Mouse (Mus musculus): Measurements from ENCODE around the gene Aunip.

The Aunip gene

DNA sequence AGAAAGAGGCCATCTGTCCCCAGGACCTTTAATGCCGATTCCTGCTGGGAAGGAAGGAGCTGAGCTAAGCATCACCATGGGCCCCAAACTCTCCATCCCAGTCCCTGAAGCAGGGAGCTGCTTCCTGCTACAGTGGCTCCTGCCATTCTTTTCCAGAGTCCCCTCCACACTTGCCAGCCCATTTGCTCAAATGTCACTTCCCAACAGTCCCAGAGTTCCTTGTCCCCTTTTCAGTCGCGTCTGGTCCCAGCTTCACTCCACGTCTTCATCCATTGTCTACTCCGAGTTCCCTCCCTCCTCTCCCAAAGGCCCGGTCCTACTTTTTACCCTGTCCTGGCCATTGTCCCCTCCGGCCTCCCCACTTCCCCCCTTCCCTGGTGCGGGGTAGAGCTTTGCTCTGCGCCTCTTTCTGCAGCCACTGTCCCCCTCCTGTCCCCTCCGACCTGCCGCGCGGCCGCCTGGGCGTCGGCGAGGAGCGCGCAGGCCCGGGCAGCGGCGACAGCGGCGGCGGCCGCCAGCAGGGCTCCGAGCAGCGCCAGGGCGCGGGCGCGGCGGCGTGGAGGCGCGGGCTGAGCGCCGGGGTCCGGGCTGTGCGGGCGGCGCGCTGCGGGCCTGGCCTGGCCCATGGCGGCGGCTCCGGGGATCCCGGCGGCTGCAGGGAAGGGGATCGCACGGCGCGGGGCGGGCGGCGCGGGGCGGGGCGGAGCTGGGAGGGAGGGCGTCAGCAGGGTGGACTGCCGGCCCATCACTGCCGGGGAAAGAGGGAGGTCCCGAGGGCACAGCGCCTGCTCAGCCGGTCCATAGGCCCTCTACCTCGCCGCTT is 40.9 kb downstream of the Aunip start, which contains the start of gene Selenon:
Gene Selenon (minus strand): TSS at position 673 of the 823 bp plus-strand sequence.
- peak; percentile 78 for DNase-seq (ENCODE audit: low read depth, low spot score)

DNA sequence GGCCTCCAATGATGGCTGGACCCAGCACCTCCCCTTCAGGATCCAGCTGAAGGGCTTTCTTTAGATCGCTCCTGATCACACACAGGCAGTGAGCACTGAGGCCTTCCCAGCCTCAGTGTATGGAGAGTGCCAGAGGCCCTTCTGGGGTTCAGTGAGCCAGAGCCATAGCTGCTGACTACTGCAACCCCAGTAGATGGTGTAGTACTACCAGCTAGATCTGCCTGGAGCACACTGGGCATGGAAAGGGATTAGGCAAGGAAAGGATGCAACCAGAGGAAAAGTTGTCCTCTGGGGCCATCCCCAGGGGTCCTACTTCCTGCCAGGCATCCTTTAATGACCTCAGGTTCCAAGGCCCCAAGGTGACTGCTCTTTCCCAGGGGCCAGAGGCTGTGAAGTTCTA is 42.8 kb downstream of the Aunip start:
- DNase-seq (ENCODE audit: low read depth, low spot score), result peak; percentile 51

DNA sequence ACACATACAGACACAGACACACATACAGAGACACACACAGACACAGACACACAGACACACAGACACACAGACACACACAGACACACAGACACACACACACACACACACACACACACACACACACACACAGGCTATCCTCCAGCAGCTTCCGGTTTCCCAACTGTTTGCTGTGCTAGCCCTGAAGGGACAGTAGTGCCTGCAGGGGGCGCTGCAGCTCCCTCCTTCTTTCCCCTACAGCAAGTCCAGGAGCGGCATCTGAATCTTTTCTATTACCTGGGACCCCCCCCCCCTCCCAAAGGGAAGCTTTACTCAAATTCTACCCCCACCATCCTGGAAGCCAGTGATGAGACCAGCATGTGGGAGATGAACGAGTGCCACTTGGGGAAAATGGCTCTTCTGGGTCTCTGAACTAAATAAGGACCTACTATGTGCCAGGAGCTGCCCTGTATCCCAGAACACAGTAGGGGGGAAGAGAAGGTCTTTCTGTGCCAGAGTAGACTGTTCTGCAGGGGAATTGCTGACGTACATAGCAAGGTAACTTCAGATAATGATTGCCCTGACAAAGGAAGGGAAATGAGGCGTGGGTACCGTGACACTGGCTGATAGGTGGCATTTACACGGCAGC is 45.3 kb downstream of the Aunip start:
- DNase-seq (ENCODE audit: low read depth, low spot score), result peak; percentile 79

DNA sequence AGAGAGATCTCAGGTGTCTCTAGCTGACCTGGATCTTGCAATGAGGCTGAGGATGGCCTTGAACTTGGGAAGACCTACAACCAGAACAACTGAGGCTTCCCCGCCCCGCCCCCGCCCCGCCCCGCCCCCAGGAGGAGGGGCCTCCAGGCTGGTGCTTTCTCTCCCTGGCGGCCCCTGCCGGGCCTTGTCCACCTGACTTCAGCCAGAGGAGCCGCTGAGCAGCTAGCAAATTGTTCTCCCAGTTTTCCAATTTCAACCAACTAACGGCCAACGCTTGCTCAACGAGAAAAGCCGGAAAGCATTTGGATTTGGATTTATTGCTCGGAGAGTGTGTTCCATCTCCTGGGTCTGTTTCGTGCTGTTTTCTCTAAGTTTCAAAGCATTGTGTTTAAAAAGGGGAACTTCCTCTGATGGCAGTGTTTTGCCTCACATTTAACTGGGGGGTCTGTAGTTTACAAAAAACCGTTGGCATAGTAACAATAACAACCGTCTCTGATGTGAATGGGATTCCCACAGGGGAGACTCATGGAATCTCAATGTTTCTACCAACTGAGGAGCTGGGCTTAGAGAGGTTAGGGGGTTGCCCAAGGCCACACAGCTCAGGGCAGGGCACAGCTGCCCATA is 46.9 kb downstream of the Aunip start:
- no peak for DNase-seq (ENCODE audit: low read depth, low spot score)

DNA sequence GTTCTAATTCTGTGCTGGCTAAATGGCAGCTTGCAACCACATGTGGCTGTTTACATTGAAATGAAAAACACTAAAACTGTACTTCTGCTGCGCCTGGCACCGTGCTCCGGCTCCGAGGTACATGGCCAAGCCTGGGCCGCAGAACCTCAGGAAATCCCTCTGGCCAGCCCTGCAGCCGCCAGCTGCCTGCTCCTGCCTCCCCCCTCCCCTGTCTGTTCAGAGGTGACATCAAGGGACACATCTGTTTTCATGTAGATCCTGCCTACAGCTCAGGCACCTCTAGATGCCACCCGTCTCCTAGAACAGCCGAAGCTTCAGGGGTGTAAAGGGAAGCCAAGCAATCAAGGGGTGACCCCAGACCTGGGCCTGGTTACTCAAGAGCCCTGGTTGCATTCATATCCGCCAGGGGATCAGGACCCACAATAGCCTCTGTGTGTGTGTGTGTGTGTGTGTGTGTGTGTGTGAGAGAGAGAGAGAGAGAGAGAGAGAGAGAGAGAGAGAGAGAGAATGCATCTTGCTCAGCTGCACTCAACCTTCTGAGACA is 47.8 kb downstream of the Aunip start:
- no peak for DNase-seq (ENCODE audit: low read depth, low spot score)

DNA sequence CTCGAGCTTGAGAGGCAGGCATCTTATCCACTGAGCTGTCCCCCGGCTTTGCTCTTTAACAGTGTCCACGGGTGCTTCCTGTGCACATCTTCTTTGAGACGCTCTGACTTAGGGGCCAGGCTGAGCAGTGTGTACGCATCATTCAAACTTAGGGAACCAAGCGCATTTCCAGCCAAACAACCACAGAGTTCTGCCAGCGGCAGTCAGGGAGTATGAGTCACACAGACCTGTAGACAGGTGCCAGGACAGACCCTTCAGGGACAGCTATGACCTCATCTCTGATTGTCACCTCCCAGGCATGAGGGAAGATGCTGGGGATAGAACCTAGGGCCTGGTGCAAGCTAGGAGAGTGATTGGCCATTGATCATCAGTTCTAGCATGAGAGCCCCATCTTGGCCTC is 48.4 kb downstream of the Aunip start:
- no peak for DNase-seq (ENCODE audit: low read depth, low spot score)

DNA sequence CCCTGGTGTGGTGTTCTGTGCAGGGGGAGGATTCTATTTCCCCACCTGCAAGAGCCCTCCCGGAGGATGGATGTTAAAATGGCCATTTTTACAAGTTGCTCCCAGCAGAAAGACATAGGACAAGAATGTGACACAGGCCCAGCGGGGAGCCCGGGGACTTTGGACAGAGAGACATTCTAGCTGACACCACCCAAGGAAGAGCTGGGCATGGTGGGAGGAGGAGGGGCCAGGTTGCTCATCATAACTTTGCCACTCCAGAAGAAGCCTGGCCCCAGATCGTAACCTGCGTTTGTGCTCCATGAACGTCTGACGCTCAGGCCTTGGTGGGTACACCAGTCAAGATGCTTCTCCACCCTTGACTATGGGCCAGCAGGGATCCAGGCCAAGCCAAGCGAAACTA is 49.9 kb downstream of the Aunip start:
- DNase-seq (ENCODE audit: low read depth, low spot score), result no peak

DNA sequence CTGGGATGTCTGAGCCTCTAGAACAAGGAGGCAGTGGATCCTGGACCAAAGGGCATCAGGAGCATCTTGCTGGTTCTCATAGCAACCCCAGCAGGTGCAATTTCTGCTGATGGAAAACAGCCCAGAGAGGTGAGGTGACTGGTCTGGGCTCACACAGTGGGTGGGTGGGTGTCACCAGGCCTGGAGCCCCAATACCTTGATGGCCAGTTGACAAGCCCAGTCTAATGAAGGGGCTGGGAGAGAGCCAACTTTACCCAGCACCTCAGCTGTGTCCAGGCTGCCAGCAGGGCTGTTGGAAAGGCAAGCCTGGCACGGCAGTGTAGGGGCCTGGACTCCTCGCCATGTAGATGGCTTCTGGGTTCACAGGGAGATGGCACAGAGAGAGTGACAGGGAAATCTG is 51.2 kb downstream of the Aunip start:
- peak; percentile 54 for DNase-seq (ENCODE audit: low read depth, low spot score)

DNA sequence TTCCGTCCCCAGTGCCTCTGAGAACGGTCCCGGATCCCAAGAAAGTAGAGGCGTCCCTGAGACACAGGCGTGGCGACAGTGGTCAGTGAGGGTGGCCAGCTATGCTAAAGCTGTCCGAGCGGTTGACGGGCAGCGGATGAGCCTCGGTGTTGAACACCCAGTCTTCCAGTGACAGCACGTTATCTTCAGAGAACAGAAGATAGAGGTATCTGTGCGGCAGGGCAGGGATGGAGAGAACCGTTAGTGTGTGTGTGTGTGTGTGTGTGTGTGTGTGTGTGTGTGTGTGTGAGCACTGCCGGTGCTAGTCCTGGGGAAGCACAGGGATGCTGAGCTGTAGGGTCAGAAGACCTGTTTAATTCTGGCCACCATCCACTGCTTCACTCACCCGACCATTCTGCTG is 52.8 kb downstream of the Aunip start:
- no peak for DNase-seq (ENCODE audit: low read depth, low spot score)

DNA sequence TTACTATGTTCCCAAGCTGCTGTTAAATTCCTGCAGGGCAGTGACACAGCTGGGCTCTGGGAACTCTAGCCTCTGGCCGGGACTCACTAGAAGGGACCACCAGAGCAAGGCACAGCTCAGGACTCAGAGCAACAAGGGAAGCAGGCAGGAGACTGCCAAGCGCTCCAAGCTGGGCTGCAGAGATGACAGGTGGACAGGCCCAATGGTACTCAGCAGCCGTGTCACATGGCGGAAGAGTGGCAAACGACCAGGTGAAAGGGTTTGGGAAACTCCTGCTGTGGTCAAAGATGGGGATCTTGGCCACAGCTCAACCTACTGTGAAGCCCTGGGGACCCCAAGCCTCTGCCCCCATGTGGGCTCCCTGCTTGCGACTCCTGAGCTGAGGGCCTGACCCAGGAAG is 53.3 kb downstream of the Aunip start:
- DNase-seq (ENCODE audit: low read depth, low spot score), result no peak

DNA sequence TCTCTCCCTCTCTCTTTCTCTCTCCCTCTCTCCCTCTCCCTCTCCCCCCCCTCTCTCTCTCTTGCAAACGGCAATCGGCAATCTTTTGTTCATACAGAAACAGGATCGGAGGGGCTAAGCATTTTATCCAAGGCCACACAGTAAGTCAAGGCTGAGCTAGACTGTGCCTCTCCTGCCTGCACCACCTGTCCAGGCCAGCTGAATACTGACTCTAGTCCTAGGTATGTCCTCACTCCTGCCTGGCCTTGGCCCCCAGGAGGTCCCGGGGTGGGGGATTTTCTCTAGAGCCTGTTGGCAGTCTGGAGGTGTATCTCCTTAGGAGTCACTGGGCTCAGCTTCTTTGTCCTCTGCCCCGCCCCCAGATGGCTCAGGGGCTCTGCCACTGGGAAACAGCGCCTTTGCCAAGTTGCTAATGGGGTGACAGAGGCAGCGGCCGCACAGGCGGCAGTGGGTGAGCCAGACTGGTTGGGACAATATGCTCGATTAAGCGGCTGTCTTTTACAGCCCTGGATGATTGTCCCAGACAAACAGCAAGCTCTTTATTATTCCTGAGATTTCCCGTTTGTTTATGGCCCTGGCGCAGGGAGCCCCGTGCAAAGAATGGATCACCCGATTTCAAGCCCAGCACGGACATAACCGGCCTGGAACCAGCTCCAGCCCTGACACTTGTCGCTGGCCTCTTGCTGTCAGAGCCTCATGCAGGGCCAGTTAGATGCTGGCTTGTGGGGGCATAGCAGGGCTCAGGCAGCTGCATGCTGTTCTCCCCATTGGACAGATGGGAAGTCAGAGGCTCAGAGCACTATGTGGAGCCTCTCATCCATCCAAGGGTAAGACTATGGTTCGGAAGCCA is 56.8 kb downstream of the Aunip start:
- DNase-seq (ENCODE audit: low read depth, low spot score), result peak; percentile 63

DNA sequence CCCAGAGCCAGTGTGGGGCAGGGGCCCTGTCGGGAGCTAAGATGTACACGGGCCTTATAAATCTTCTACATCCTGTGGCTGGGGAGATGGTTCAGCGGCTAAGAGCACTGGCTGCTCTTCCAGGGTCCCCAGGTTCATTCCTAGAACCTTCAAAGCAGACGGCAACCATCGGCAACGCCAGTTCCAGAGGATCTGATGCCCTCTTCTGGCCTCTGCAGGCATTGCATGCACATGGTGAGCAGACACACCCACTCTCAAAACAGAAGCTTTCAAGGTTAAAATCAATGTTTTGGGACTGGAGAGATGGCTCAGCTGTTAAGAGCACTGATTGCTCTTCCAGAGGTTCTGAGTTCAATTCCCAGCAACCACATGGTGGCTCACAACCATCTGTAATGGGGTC is 58.4 kb downstream of the Aunip start:
- no peak for DNase-seq (ENCODE audit: low read depth, low spot score)

DNA sequence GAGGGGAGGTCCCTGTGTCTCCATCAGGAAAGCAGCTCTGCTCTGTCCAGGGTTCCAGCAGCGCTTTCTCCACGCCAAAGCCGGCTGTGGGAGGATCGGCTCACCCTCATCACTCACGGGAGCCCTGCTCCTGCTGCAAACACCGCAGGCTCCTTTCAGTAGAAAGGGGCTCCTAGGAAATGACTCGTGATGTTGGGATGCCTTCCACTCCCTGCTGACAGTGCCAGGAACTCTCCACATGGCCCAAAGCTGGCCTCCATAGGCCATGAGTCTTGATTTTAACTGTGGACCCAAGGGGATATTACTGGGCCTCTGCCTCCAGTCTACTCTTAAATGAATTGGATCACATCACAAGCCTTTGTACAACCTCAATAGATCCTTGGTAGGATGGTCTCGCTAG is 59.0 kb downstream of the Aunip start:
- DNase-seq (ENCODE audit: low read depth, low spot score), result no peak

DNA sequence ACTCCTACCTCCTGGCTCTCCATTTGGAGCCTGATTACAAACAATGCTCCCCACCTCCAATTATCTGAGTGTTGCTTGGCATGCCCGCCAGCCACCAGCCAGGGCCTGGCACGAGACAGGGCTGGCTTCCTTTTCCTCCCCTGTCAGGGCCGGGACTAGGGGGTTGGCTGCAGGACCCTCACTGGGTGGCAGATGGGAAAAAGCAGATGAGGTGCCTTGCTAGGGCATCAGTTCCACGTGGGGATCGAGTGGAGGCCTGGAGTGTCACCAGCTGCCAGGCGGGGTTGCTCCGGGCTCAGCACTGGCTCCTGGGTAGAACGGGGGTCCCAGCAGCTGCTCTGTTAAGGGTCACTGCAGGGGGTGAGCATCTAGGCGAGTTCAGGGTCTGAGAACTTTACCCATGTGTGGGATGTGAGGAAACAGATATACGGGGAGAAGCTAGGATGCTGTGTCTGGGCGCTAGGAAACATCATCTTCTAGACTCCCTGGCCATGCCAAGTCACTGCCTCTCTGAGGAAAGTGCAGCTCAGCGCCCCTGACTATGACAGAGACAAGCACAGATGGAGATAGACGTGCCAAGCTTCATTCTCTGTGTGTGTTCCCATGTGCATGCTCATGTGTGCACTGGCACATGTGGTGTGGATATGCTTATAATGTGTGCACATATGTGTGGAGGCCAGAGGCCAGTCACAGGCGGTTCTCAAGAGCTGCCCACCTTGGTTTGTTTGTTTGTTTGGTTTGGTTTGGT is 60.1 kb downstream of the Aunip start:
- DNase-seq (ENCODE audit: low read depth, low spot score), result no peak

DNA sequence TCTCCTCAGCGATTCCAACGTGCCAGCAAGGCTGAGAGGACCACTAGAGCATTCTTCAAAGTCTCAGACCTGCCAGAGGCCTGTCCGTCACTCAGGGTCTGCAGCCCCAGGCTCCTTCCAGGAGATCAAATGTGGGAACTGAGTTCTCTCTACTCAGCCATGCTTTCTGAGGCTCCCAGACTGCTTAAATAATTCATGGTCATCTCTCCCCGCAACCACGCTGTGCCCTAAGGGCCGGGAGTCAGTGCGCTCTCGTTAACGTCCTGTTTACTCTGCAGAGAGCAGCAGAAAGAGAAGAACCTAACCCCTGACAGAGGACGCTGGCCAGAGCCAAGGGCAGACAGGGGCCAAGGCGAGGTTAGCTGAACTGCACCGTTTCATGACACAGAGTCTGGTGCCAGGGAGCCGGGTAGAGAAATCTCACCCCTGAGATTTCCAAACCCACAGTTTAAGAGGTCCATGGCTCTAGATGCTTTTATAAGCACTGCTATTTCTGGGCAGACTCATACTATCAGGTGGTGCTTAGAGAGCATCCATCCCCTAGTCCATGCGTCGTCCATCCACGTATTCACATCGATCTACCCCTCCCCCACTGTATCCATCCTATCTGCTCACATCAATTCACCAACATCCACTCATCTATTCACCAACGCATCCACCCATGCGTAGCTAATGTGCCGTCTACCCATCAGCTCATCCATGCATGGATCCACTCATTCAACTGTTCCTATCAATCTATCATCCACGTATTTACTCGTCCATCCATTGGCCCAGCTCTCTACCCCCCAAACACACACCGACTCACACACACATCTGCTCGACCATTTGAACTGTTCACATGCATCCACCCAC is 61.9 kb downstream of the Aunip start:
- no peak for DNase-seq (ENCODE audit: low read depth, low spot score)
